Comparison of ENCODE assay signal across 8 mouse cellular contexts in the genomic region with DNA sequence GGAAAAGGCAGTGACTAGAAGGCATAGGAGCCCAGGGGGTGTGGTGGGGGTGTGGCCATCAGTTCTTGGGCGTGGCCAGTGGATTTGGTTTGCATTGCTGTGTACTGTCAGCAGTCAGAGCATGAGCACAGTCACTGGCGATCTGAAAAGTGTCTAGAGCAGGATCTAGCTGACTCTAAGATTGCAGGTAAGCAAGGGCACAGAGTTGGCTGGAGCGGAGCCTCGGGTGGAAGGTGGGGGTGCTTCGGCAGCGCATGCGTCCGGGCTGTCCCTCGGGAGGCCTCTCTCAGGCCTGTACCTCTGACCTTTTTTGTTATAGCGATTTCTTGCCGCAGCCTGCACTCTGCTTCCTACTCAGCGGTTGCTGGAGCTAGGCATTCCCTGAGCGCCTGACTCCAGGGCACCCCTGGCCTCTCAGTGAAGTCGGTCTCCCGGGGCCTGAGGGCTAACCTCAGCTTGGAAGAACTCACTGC. TPM values are rescaled to one million over a fixed set of nuclear protein-coding genes. Genes with fewer than 3 reads are reported as not detected.
A peak's percentile ranks its signal among the peaks of the same experiment; 100 is the strongest.
DNase-seq lines count a peak whose midpoint lies in the region; ATAC-seq lines count a peak whose summit lies in the region.

Cd59a (plus strand) TSS at position 61 of the 473 bp plus-strand sequence.

- ATAC-seq in common myeloid progenitor, adult 5-6 weeks (replicated peaks; ENCODE audit: low read depth, poor library complexity, severe bottlenecking): peak; percentile 81
- ATAC-seq in hindbrain, embryonic 14.5 days (ENCODE audit: low FRiP score): peak; percentile 88

- peak within 1 kb of the TSS; percentile 40 for H3K4me3 ChIP-seq in hindbrain, embryonic 14.5 days (replicated peaks; ENCODE audit: low read length)

- WGBS in hindbrain, embryonic 14.5 days: 3% methylated on average over 15 of the region's 15 CpGs

- DNase-seq in ZHBTc4 (ENCODE audit: low read depth, low spot score): peak; percentile 94
- peak; percentile 81 for DNase-seq in gastrocnemius, adult 18-20 months (ENCODE audit: low spot score)
- peak; percentile 72 for DNase-seq in hindbrain, embryonic 14.5 days (ENCODE audit: low spot score)
- DNase-seq in layer of hippocampus, postnatal 36 days: peak; percentile 25 to 31
- DNase-seq in lung, postnatal 25 days (ENCODE audit: low spot score): peak; percentile 85
- DNase-seq in retina, postnatal 7 days (ENCODE audit: low read depth, low spot score): peak; percentile 9
- peak; percentile 83 for DNase-seq in urinary bladder, postnatal 14 days (ENCODE audit: low spot score)

- H3K9me3 ChIP-seq in hindbrain, embryonic 14.5 days (ENCODE audit: control insufficient read depth, low read length): no peaks in the 10 kb centered on the region

- peak within 1 kb of the TSS; percentile 57 for H3K9ac ChIP-seq in hindbrain, embryonic 14.5 days

- H3K36me3 ChIP-seq in hindbrain, embryonic 14.5 days (replicated peaks; ENCODE audit: control insufficient read depth, insufficient read depth): no peaks in the 10 kb centered on the region

- peaks cover 8% of the 10 kb centered on the region for H3K4me1 ChIP-seq in hindbrain, embryonic 14.5 days (replicated peaks; ENCODE audit: control insufficient read depth, insufficient read depth, low read length)

- no peaks in the 10 kb centered on the region for H3K27me3 ChIP-seq in hindbrain, embryonic 14.5 days (ENCODE audit: control insufficient read depth, insufficient read depth, low read length)

- peak within 1 kb of the TSS; percentile 66 for H3K4me2 ChIP-seq in hindbrain, embryonic 14.5 days (replicated peaks)

- H3K27ac ChIP-seq in hindbrain, embryonic 14.5 days: peak within 1 kb of the TSS; percentile 68

RNA-seq across cellular contexts. Expression of gene Cd59a, which starts in this region (rescaled TPM):
- total RNA-seq in common myeloid progenitor, adult 5-6 weeks (2017): 11.8 and 14.1 TPM in 2 replicates
- 10 to 100 TPM; 15.0 to 16.7 TPM for total RNA-seq in gastrocnemius, adult 18-20 months (2021)
- polyA plus RNA-seq in hindbrain, embryonic 14.5 days (2014; fragmentation: Nextera tagmentation; extraction: Ambion mirVana): 14.9 and 16.6 TPM in 2 replicates
- total RNA-seq in layer of hippocampus, postnatal 36 days (2021): 1 to 10 TPM; 3.9 to 6.0 TPM

Comparison
In these comparisons a context has a peak if more than half of its experiments do, and no peak if none do; other contexts are left out.
1. Peak in every context shown above with its lines: DNase-seq, ATAC-seq, H3K4me3 ChIP-seq and H3K27ac ChIP-seq.
2. DNase-seq: peak in every context shown above with its lines; median percentile 94 in ZHBTc4; 85 in lung, postnatal 25 days; 83 in urinary bladder, postnatal 14 days; 81 in gastrocnemius, adult 18-20 months; 72 in hindbrain, embryonic 14.5 days; 28 in layer of hippocampus, postnatal 36 days; 9 in retina, postnatal 7 days.